Mouse (Mus musculus) liver, adult 2 months (tissue): ENCODE data around the gene Apoa2.

ENCODE experiments used
- CTCF ChIP-seq: fragments of 200-500 bp; IDR thresholded peaks from 2 replicates; pipeline ENCODE4 v1.5.1; 2011; ENCODE audit warnings: low read depth, low read length, control low read depth
- POLR2A ChIP-seq: fragments of 200-500 bp; IDR thresholded peaks from 2 replicates; pipeline ENCODE4 v1.6.1; 2011; ENCODE audit warnings: low read length, control low read depth; ENCODE audit not compliant: insufficient read depth; ENCODE audit errors: extremely low read depth

- TF ChIP-seq CTCF (no peak), POLR2A (no peak)
Measured at GRCm38 (mm10) chr1:171265971-171266744, 41.3 kb downstream of the Apoa2 start.
